Mouse (Mus musculus): ENCODE data around the gene Trp53.
"Not testable (repeated sequence)": the region's sequence is repeated elsewhere in the genome, so short reads cannot be mapped to it uniquely, and the experiment has no call there.

Trp53 gene

DNA sequence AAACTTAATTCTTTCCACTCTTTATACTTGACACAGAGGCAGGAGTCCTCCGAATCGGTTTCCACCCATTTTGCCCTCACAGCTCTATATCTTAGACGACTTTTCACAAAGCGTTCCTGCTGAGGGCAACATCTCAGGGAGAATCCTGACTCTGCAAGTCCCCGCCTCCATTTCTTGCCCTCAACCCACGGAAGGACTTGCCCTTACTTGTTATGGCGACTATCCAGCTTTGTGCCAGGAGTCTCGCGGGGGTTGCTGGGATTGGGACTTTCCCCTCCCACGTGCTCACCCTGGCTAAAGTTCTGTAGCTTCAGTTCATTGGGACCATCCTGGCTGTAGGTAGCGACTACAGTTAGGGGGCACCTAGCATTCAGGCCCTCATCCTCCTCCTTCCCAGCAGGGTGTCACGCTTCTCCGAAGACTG is at the start of gene Trp53, which contains the start of gene Wrap53:
Gene Trp53, plus strand, starts transcription at position 269 of the 424 bp plus-strand sequence.
Gene Wrap53, minus strand, starts transcription at position 165 of the 424 bp plus-strand sequence.
- DNase-seq (ENCODE audit: low spot score) = peak; percentile 86

DNA sequence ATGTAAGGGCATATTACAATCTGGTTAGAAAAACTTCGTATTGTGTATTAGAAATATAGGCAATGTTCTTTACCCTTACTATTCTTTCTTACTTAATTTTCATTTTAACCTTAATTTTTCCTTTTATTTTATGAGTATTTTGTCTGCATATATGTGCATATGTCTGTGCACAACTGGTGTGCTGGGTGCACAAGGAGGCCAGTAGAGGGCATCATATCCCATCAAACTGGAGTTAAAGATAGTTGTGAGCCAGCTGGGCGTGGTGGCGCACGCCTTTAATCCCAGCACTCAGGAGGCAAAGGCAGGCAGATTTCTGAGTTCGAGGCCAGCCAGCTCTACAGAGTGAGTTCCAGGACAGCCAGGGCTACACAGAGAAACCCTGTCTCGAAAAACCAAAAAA is 49.4 kb upstream of the Trp53 start:
- not testable (repeated sequence) for DNase-seq (ENCODE audit: low spot score)

DNA sequence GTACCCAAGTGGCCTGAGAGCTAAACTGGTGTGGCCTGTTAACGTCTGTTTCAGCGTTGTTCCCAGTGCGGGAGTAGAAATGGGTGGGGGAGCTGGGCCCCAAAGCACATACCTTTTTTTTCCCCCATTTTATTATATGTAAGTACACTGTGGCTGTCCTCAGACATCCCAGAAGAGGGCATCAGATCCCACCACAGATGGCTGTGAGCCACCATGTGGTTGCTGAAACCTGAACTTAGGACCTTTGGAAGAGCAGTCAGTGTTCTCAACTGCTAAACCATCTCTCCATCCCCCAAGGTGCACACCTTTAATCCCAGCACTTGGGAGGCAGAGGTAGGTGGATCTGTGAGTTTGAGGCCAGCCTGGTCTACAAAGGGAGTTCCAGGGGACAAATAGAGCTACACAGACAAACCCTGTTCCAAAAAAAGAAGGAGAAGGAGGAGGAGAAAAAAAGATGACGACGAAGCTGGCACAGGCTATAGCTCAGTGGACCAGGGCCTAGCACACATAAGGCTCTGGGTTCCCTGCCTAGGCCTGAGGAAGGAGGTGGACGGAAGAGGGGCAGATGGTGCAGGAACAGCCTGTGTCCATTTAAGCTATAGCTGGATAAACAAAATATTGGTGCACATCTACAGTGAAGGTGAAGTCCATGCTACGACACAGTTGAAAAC is 47.5 kb upstream of the Trp53 start:
- no peak for DNase-seq (ENCODE audit: low spot score)

DNA sequence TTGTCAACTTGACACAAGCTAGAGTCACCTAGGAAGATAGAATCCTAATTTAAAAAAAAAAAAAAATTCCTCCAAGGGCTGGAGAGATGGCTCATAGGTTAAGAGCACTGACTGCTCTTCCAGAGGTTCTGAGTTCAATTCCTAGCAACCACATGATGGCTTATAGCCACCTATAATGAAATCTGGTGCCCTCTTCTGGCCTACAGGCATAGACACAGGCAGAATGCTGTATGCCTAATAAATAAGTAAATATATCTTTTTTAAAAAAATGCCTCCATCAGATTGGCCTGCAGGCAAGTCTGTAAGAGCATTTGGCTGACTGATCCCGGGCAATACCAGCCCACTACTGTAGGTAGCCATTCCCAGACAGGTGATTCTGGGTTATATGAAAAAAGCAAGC is 45.2 kb upstream of the Trp53 start:
- DNase-seq (ENCODE audit: low spot score) = no peak

DNA sequence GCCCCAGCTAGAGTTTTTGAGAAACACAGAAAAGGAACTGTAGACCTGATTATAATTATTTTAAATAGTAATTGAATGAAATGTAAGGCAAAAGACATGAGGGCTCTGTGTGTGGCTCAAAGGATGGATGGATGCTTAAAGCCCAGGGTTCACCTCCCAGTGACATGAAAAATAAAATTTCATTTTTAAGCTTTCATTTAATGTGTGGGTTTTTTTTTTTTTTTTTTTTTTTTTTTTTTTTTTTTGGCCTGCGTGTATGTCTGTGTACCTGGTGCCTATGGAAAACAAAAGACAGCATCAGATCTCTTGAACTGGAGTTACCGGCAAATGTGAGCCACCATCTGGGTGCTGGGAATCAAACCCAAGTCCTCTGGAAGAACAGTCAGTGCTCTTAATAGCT is 39.5 kb upstream of the Trp53 start:
- DNase-seq (ENCODE audit: low spot score) = no peak

DNA sequence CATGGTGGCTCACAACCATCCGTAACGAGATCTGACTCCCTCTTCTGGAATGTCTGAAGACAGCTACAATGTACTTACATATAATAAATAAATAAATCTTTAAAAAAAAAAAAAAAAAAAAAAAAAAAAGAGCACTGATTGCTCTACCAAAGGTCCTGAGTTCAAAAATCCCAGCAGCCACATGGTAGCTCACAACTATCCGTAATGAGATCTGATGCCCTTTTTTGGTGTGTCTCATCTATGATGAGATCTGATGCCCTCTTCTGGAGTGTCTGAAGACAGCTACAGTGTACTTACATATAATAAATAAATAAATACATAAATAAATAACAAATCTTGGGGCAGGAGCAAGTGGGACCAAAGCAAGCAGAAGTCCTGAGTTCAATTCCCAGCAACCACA is 38.4 kb upstream of the Trp53 start:
- DNase-seq (ENCODE audit: low spot score) = not testable (repeated sequence)

DNA sequence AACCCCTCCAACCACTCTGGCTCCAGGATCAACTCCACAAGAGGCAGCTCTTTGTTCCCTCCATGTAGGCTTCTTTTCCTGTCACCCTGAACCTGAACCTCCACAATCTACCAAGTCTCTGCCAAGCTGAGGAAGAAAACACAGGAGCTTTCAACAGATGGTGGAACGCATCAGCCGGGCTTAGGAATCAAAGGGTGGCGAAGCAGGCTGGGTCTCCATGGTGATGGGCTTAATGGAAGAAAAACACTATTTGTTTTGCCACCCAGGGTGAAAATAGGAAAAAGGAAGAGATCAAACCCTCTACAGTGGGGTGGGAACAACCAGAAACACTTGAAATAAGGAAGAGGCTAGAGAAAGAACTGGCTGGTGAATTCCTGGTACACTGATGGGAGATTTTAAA is 36.6 kb upstream of the Trp53 start:
- no peak for DNase-seq (ENCODE audit: low spot score)

DNA sequence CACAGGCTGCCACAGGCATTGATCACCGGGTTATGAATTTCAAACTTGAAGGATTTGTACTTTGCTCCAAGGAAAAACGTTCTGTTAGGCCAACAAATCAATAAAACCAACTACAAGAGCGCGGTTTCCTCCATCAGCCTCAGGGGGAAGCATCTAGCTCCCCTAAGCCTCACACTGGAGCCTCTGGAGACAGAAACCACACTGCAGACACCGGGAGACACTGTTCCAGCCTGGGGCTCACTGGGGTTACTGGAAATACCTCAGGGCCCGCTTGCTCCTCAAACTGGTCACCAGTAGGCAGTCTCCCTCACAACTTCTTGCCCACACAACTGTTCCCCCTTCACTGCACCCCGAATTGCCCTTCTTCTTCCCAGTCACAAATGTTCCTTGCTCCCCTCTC is 34.2 kb upstream of the Trp53 start:
- no peak for DNase-seq (ENCODE audit: low spot score)

DNA sequence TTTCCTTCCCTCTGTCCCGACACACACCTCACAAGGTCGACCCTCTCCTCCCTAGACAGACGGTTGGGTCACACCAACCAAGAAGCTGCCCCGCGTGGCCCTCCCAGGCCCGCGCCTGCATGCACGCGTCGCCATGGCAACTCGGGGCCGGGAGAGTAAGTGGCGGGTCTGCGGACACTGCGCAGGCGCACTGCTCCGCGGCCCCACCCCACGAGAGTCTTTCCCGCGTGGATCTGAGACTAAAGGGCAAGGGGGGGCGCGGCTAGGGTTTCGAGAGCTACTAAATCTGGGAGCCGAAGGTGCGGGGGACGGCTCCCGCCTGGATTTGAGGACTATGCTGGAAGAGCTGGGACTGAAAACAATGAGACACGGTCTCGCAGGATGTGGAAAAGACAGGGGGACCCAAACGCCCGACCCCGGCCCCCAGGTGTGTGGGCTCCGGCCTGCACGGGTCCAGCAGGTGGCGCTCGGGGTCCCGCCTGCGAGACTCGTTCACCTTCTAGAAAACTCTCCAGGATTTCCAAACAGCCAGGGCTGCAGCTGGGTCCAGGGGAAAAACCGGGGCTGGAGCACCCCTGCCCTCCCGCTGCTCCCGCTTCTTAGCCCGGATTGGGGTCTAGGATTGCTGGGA is 33.6 kb upstream of the Trp53 start:
- no peak for DNase-seq (ENCODE audit: low spot score)

DNA sequence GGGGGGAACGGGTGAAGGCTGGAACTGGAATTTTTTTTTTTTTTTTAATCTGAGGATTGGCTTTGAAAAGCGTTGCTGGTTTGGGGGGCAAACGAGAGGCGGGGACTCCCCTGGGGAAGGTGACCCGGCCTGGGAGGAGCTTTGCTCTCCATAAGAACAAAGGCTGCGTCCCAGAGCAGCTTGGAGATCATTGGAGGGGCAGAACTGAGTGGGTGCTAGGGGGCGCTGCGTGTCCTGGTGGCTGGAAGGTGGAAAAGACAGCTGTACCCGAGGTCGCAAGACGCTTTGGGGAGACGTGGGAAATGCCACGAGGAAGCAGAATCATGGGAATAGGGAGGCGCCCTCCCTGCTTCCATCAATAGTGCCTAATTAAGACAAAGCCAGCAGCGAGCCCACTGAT is 33.1 kb upstream of the Trp53 start:
- DNase-seq (ENCODE audit: low spot score) = no peak

DNA sequence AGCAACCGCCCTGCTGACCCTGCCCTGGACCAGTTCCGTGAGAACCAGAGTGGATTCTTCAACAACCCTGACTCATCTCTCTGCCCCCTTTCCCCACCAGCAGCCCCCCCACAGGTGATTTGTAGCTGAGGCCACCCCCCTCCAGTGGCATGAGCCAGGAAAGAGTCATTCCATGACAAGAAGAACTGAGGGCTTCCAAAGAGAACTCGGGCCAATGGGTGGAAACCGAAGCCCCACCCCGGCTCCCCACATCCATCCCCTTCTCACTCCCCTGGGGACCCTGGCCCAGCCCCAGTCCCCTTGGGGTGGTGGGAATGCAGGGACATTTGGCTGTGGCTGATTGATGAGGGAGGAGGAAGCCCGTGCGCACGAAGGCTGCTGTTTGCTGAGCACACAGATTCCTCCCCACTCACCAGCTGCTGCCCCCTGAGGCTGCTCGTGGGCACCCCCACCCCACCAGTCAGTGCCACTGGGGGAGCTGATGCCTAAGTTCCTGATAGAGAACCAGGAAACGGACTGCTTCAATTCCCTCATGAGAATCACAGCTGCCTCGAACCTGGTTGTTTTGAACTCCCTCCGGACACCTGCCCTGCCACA is 31.0 kb upstream of the Trp53 start, which contains the start of gene Dnah2:
Gene Dnah2, minus strand, starts transcription at position 51 of the 597 bp plus-strand sequence.
- DNase-seq (ENCODE audit: low spot score) = no peak

DNA sequence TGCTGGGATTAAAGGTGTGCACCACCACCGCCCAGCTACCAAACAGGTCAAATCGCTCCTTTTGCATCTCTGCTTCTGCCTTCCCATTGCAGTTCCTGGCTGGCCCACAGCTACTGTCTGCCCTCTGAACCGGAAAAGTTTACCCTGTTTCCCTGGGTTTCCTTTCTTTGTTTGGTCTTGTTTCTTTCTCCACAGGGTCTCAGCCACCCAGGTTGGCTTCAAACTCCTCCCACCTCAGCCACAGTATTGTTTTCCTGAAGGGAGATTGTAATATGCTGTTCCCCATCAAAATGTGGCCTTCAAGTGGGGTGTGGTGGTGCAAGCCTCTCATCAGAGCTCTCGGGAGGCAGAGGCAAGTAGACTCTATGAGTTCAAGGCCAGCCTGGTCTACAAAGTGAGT is 28.8 kb upstream of the Trp53 start:
- no peak for DNase-seq (ENCODE audit: low spot score)

DNA sequence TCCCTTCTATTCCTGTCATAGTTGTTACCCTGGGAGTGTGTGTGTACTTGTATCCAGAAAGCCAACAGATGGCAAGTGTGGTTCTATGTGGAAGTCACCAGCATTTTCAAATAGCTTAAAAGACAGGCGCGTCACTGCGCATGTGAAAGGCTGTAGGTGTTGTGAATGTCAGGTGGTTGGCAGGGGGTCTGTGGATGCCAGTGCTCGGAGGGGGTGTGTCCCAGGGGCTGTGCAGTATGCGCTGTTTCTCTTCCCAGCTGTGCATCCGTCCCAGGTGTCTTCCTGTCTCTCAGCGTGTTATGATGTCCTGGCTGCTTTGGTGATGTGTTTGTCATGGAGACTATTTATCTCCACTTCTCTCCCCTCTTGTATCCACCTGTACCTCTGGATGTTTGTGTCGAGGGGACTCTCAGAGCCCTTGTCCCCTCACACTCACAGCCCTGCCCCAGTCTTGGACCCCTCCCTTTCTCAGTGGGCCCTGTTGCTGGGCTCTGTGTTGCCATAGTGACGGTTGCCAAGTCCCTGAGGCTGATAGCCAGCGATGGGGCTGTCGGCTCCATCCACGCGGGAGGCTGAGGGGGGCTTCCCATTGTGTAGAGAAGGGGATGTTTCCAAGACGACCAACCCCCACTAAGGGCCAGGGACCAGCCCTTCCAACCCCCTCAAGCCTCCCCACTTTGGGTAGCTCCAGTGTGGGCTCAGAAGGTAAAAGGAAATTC is 27.4 kb upstream of the Trp53 start:
- no peak for DNase-seq (ENCODE audit: low spot score)

DNA sequence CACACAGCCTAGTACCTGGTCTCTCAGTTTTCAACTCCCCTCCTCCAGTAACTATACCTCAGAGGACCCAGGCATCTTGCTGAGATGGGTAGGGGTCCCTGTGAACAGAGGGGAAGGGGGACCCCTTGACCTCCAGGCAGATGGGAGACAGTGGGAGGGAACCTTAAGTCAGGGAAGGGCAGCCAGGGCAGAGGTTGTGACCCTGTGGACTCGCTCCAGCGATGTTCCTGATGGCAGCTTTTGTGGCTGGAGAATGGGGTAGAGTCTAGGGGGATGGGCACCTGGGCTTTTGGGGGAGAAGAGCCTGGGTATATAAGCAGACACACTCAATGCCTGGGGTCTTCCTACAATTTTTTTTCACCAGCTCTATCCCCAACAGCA is 26.8 kb upstream of the Trp53 start:
- no peak for DNase-seq (ENCODE audit: low spot score)

DNA sequence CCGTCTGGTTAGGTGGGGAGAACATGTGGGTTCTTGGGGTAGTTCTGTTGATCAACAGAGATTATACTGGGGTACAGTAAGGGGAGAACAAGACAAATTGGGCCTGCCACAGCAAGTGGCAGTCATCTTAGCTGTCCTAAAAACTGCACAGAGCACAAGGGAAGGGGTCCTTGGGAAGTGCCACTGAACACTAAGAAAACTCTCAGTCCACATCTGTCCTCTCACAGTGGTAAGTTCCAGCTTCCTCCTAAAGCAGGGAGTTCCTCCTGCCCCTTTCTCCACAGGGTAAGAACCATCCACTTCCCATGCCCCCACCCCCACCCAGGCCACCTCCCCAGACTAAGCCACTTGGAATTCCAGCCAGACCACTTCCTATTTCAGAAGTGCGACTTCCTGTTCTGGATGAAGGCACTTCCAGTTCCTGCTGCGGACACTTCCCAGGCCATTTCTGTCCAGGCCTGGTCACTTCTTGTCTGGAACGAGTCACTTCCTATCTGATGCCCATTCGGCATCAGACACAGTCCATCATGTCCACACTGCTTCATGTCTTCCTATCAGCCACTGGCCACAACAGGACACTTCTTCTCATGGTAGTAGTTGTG is 25.5 kb upstream of the Trp53 start:
- no peak for DNase-seq (ENCODE audit: low spot score)

DNA sequence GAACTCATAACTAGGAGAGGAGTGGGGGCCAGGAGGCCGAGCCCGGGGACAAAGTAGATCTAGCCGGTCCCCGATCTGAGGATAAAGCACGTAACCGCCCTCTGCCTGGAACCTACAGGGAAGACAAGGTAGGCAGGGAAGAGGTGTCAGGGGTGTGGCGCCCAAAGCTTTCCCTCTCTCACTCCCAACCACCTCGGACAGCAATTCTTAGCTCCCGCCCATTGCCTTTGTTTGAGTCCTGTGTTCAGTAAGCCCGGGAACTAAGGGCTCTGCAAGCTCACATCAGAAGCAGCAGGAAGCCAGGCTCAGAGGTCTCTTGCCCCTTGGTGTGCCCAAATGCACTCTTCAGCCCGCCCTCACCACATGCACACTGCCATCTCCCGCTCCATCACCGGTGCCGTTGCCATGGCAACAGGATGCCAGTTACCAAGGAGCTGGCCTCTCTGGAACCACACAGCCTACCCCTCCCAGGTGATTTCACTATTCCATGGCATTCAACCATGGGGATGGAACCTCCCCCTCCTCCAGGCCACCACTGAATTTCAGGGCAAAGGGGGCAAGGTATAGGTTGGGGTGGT is 22.7 kb upstream of the Trp53 start:
- no peak for DNase-seq (ENCODE audit: low spot score)

DNA sequence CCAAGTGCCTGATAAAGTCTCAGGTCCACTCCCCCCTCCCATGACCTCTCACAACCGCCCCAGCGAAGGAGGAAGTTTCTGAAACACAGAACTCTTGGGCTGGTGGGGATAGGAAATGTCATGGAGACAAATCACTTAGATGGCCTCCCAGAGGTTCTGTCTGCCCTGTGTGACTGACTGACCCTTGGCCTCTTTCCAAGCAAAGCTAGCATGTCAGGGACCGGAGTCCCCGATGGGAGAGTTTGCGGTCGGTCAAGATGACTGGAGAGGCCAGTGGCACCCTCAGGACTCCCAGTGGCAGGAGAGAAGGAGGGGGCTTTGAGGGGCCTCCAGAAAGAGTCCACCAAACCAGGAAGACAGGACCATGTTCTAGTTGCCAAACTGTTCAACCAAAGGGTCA is 21.4 kb upstream of the Trp53 start:
- no peak for DNase-seq (ENCODE audit: low spot score)

DNA sequence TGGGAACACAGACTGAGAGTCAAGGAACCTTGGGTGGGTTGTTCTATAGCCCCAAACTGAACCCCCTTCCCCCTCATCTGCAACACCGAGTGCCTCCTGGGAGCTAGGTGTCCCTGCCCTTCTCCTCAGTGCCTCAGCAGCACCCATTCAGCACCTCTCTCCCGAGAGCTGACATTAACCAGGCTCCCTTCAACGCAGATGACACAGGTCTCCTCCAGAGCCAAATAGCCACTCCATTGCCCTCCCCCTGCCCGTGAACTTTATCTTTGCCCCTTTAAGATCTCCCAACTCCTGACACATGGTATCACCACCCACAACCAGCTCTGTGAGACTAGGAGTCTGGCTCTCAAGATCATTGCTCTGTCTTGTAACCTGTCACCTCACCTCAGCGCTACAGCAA is 21.0 kb upstream of the Trp53 start:
- DNase-seq (ENCODE audit: low spot score) = no peak

DNA sequence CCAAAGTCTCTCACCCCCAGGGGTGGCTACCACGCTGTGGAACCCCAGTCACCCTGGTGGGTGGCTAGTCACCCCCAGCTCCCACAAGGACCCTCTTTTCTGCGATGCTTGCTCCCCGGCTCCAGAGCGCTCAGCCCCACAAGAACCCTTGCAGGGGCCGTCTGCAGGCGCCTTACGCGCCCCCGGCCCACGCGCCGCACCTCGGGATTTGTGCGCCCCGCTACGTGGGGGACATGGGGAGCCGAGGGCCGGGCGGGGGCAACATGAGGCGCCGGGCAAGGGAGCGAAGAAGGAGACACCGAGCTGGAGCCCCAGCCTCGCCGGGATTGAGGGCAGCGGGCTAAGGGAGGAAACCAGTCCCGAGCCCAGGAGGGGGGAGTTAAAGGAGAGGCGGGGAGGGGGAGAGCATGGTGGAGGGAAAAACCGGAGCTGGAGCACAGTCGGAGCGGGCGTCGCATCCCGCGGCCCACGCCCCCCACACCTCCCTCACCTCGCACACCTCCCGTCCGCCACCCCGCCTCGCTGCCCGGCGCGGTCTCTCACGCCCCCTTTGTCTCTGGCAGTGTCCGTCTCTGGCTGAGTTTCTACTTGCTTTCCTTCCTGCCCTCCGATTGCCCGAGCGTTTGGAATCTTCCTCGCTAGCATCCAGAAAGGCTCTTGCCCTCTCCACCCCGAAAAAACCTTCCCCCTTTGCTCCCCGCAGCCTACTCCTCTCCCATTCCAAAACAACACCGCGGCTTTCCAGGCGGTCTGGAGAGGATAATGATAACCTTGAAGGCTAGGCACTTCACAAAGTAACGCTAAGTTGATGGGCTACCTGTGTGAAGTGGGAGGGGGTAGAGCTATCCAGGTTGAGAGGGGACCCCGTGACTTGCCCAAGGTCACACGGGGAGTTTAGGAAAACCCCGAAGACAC is 20.1 kb upstream of the Trp53 start, which contains the start of gene Efnb3:
Gene Efnb3, minus strand, starts transcription at position 355 of the 915 bp plus-strand sequence.
- no peak for DNase-seq (ENCODE audit: low spot score)

DNA sequence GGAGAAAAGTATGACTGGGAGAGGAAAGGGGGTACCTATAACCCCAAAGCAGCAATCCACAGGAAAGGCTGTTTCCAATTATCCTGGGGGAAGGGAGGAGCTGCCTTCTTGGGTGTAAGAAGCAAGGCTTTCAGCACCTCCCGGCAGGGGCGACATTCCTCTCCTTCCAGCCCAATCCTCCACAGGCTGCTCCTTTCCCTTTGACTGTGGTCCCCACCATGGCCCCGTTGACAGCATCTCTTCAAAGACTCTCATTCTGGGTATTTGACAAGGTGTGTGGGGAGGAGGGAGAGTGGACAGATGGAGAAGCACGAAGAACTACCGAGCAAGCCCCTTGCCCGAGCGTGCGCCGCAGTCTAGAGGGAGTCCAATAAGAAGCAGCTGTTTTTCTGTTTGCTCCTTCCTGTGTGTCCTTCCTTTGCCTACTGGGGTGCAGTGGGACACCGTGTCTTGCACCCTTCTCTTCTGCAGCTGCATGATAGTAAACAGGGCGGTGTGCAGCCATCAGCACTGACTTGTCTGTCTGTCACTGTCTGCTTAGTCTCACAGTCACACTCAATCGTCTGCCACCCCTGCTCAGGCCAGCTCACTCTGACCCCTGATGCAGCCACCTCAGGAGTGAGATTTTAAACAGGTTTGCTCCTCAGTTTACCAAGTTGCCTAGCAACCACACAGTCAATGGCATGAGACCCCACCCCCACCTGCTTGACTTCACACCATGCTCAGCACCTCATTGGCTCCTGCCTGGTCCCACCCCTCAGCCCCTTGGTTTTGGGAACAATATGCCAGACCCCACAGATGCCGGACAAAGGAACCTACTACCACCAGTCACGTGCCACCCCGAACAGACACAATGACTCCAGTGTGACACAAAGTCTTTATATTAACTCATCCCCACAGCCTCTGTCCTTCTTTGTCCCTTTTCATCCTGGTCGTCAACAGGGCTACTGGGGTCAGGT is 19.0 kb upstream of the Trp53 start:
- DNase-seq (ENCODE audit: low spot score) = no peak

All from layer of hippocampus, adult 9-10 months (tissue).